Mouse (Mus musculus) ES-E14 (cell line): ENCODE measurements around the gene Slc38a4. TPM values are rescaled to one million over a fixed set of nuclear protein-coding genes. Genes with fewer than 3 reads are reported as not detected.

ENCODE experiments used
- DNase-seq: peaks from one replicate; pipeline ENCODE4 v3.0.0-alpha.2; 2013; ENCODE audit warnings: low read depth, low spot score
- H3K27ac ChIP-seq: 2 replicates; pipeline ENCODE4 v1.5.1; 2012; ENCODE audit warnings: low read depth, mild to moderate bottlenecking, low read length, moderate library complexity, mixed read lengths; ENCODE audit not compliant: poor library complexity, insufficient read depth, severe bottlenecking
- H3K36me3 ChIP-seq: 2 replicates; pipeline ENCODE4 v1.6.1; 2012; ENCODE audit warnings: mild to moderate bottlenecking, low read length, moderate library complexity, mixed read lengths; ENCODE audit not compliant: control insufficient read depth, poor library complexity, insufficient read depth, severe bottlenecking
- H3K4me1 ChIP-seq, 2 experiments: fragments of 150-350 bp in 1 of 2; sonication (generic) in 1 of 2; 2 replicates each; pipeline ENCODE4 v1.6.1; 2012; ENCODE audit warnings: low read length in 2 of 2, mild to moderate bottlenecking in 1 of 2, mixed read lengths in 1 of 2; ENCODE audit not compliant: control insufficient read depth in 2 of 2, insufficient read depth in 2 of 2, poor library complexity in 1 of 2
- H3K4me3 ChIP-seq, 2 experiments: fragments of 150-350 bp in 1 of 2; sonication (generic) in 1 of 2; 2 replicates each; pipeline ENCODE4 v1.5.1; 2012; ENCODE audit warnings: low read length in 2 of 2, low read depth in 1 of 2, mild to moderate bottlenecking in 1 of 2, mixed read lengths in 1 of 2; ENCODE audit not compliant: insufficient read depth in 1 of 2, poor library complexity in 1 of 2, severe bottlenecking in 1 of 2
- H3K9ac ChIP-seq: 2 replicates; pipeline ENCODE4 v1.6.1; 2012; ENCODE audit warnings: low read depth, mild to moderate bottlenecking, low read length, mixed read lengths; ENCODE audit not compliant: poor library complexity, insufficient read depth, severe bottlenecking
- H3K9me3 ChIP-seq: fragments of 150-350 bp; sonication (generic); 2 replicates; pipeline ENCODE4 v1.6.1; 2012; ENCODE audit warnings: low read depth, mild to moderate bottlenecking, low read length; ENCODE audit not compliant: control insufficient read depth, insufficient read depth
- CHD2 ChIP-seq: IDR thresholded peaks from 2 replicates; pipeline ENCODE4 v1.6.1; 2014; ENCODE audit warnings: mild to moderate bottlenecking, low read depth, low read length, inconsistent platforms
- HCFC1 ChIP-seq: IDR thresholded peaks from 2 replicates; pipeline ENCODE4 v1.6.1; 2012; ENCODE audit warnings: low read length, inconsistent platforms, borderline replicate concordance; ENCODE audit not compliant: insufficient read depth
- MAFK ChIP-seq: IDR thresholded peaks from 2 replicates; pipeline ENCODE4 v1.6.1; 2014; ENCODE audit warnings: mild to moderate bottlenecking, low read depth, low read length, inconsistent platforms; ENCODE audit not compliant: insufficient read depth
- ZC3H11A ChIP-seq: IDR thresholded peaks from 2 replicates; pipeline ENCODE4 v1.6.1; 2012; ENCODE audit warnings: low read depth, mild to moderate bottlenecking, inconsistent platforms, low read length, borderline replicate concordance
- ZNF384 ChIP-seq: IDR thresholded peaks from 2 replicates; pipeline ENCODE4 v1.6.1; 2012; ENCODE audit warnings: low read depth, low read length, inconsistent platforms
- in situ Hi-C, 2 experiments: fragments of 600-800 bp; cut with MboI; formaldehyde crosslinking; loops; one replicate each; pipeline ENCODE4 v1.15.1; 2025; ENCODE audit warnings: low sequenced_read_pairs in 2 of 2, inconsistent platforms in 1 of 2; ENCODE audit not compliant: unreplicated experiment in 2 of 2
- total RNA-seq: library from RNA; depleted of rRNA; stranded (reverse); fragments of 300-350 nt; gene quantifications from 2 replicates; pipeline ENCODE4 v1.2.3, GENCODE M21; 2012

Gene Slc38a4
- total RNA-seq, 1 experiment, result 324 TPM

DNA sequence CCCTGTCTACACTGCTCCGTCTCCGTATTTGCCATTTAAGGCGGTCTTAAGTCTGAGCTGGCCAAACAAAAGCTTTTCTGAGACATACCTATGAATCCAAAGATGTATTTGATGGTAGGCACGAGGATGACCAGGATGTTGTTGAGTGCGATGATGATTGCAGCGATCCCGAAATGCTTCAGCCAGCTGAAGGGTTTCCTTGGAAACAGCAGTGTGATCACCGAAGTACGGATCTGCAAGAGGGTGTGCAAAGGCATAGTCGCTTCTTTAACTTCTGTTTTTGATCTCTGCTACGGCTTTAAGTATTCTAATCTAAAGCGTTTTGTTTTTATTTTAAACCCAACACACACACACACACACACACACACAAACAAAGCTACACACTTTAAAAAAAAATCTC lies 56.4 kb downstream of the Slc38a4 start:
- Histone ChIP-seq H3K9me3 (no peaks in the 10 kb centered on the region), H3K36me3 (peaks cover 33% of the 10 kb centered on the region), H3K27ac (no peak overlapping the region), H3K4me3 (no peak overlapping the region), H3K4me1 (no peaks in the 10 kb centered on the region; a peak in 1 of 4 replicates), H3K9ac (no peak overlapping the region)
- in situ Hi-C loops, result no loop called here
- DNase-seq, result no peak
- TF ChIP-seq HCFC1, result no peak
- no peak for TF ChIP-seq MAFK
- no peak for TF ChIP-seq ZC3H11A
- TF ChIP-seq ZNF384, result no peak
- TF ChIP-seq CHD2, result no peak

- no peaks in the 10 kb centered on the region for H3K36me3 ChIP-seq
- 0 out of 2 replicates have a peak, but pooled peaks cover 1% of the 10 kb centered on the region for H3K9me3 ChIP-seq
- H3K4me3 ChIP-seq, result no peak overlapping the region
- no peak for TF ChIP-seq CHD2
- TF ChIP-seq HCFC1, result no peak
- no peak overlapping the region for H3K27ac ChIP-seq
- no peak overlapping the region for H3K9ac ChIP-seq
- in situ Hi-C loops, result no loop called here
- DNase-seq, result no peak
- H3K4me1 ChIP-seq, result no peaks in the 10 kb centered on the region
These were observed 70.1 kb downstream of the Slc38a4 start for GRCm38 (mm10) chr15:96985618-96986017.

- Histone ChIP-seq H3K36me3 (no peaks in the 10 kb centered on the region), H3K9ac (no peak overlapping the region), H3K4me1 (no peaks in the 10 kb centered on the region), H3K4me3 (no peak overlapping the region), H3K9me3 (0 out of 2 replicates have a peak, but pooled peaks cover 1% of the 10 kb centered on the region), H3K27ac (no peak overlapping the region)
- in situ Hi-C loops, result no loop called here
- no peak for DNase-seq
- TF ChIP-seq CHD2 (no peak), HCFC1 (no peak), ZNF384 (no peak), MAFK (no peak), ZC3H11A (no peak)
These were observed 72.0 kb downstream of the Slc38a4 start for GRCm38 (mm10) chr15:96983581-96984330.

GRCm38 (mm10) chr15:96975125-96975524 lies 80.6 kb downstream of the Slc38a4 start:
- Histone ChIP-seq H3K4me1 (no peaks in the 10 kb centered on the region), H3K9me3 (peaks cover 7% of the 10 kb centered on the region; the same call in 1 of the 2 replicates), H3K9ac (no peak overlapping the region), H3K36me3 (no peaks in the 10 kb centered on the region), H3K4me3 (no peak overlapping the region), H3K27ac (no peak overlapping the region)
- in situ Hi-C loops, result no loop called here
- TF ChIP-seq ZNF384 (no peak), CHD2 (no peak), HCFC1 (no peak)
- no peak for DNase-seq

GRCm38 (mm10) chr15:96974131-96974530 lies 81.6 kb downstream of the Slc38a4 start:
- DNase-seq, result no peak

More at GRCm38 (mm10) chr15:96974131-96974530, 81.6 kb downstream of the Slc38a4 start:
- no peaks in the 10 kb centered on the region for H3K36me3 ChIP-seq
- peaks cover 7% of the 10 kb centered on the region; the same call in 1 of the 2 replicates for H3K9me3 ChIP-seq
- TF ChIP-seq CHD2 (no peak), HCFC1 (no peak), ZC3H11A (no peak), ZNF384 (no peak), MAFK (no peak)
- H3K27ac ChIP-seq, result no peak overlapping the region
- no peak overlapping the region for H3K4me3 ChIP-seq
- H3K9ac ChIP-seq, result no peak overlapping the region
- in situ Hi-C loops, result loop anchor here in 1 of 2 experiments (25.0 kb wide), 1 partner anchor 163 kb away; no protein-coding TSS in a partner anchor
- no peaks in the 10 kb centered on the region for H3K4me1 ChIP-seq
